Mouse (Mus musculus): ENCODE results near the gene Taar7a.

The Taar7a gene

DNA sequence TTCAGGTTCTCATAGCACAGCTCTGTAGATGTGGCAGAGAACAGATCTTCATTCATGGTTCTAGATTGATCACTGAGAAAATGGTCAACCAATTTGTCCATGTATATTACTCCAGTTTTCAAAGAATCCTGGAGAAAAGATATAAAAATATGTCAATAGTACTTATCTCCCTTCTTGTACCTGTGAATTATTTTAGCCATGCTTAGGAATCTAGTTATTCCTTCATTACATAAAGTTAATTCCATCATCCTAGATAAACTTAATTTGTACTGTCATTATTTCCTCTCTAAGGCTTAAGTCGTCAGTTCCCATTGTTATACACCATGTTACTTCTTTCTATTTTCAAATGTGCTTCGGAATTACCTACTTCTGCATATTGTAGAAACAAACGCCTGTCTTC lies at the start of gene Taar7a:
Gene Taar7a, minus strand, starts transcription at position 101 of the 400 bp plus-strand sequence.
- no peak for DNase-seq

DNA sequence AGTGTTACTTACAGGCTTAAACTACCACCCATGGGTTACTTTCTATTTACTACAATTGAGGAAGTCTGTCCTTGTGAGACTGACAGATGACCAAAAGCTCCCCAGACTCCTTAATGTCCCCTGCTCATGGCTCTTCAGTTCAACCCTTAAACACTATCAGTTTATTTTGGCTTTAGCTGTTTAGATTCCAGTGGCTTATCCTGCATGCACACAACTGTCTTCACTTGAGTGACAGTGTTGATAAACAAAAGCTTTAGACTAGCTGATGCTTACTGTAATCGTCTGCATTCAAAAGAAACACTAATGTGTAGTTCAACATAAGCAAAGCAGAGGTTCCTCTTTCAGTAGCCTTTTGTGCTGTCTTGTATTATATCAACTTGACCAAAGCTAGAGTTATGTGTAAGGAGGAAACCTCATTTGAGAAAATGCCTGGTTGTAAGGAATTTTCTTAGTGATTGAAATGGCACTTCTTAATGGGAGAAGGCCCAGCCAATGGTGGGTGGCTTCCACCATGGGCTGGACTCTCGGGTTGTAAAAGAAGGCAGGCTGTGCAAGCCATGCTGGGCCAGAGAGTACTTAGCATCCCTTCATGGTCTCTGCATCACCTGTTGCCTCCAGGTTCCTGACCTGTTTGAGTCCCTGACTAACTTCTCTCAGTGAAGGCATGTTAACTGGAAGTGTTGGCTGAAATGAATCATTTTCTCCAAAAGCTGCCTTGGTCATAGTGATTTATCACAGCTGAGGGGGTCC lies 47.0 kb upstream of the Taar7a start:
- no peak for DNase-seq

DNA sequence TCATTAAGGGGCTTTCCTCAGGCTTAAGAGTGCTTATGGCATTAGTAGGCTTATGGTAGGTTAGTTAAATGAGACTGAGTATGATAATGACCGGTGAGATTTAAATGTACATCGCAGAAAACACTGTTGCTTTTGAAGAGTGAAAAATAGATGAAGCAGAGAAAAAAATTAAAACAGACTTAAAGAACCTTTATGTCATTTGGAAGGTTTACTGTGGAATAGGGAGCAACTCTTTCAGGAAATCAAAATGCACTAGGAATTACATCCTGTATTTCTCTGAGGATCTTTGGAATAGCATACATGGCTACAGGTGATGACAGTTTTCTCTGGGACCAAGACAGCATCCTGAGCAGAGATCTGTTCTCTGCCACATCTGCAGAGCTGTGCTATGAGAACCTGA lies 44.0 kb upstream of the Taar7a start, which contains the start of gene Taar7e:
Gene Taar7e, plus strand, starts transcription at position 301 of the 400 bp plus-strand sequence.
- no peak for DNase-seq

DNA sequence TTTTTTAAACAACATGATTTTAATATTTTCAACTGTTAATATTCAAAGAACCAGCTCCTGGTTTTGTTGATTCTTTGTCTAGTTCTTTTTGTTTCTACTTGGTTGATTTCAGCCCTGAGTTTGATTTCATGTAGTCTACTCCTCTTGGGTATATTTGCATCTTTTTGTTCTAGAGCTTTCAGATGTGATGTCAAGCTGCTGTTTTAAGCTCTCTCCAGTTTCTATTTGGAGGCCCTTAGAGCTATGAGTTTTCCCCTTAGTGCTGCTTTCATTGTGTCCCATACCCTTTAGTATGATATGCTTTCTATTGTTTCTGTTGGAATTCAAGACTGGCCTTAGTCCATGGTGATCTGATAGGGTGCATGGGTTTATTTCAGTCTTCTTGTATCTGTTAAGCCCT lies 38.1 kb upstream of the Taar7a start:
- no peak for DNase-seq

DNA sequence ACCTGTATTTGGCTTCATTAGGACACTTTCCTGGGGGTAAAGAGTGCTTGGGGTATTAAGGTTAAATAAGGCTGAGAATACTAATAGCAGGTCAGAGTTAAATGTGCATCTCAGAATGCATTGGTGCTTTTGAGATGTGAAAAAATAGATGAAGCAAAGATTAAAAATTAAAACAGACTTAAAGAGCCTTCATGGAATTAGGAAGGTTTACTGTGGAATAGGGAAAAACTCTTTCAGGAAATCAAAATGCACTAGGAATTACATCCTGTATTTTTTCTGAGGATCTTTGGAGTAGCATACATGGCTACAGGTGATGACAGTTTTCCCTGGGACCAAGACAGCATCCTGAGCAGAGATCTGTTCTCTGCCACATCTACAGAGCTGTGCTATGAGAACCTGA lies 33.6 kb upstream of the Taar7a start, which contains the start of gene Taar7d:
Gene Taar7d, plus strand, starts transcription at position 301 of the 400 bp plus-strand sequence.
- no peak for DNase-seq

DNA sequence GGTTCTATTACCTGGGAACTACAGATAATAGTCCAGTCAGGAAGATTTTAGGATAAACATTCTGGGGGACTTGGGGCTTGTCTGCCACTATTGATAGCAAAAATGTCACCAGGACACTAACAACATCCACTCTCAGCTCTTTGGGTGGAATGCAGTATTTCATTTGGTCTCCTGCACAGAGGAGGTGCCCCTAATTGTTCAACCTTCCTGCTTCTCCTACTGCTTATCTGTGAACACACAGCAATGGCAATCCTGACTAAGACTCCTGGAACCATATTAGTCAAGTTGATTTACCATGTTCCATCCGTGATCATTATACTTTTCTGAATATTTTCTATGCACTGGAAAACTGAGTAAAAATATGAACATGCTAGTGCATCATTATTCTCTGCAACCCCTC lies 14.9 kb upstream of the Taar7a start:
- no peak for DNase-seq

DNA sequence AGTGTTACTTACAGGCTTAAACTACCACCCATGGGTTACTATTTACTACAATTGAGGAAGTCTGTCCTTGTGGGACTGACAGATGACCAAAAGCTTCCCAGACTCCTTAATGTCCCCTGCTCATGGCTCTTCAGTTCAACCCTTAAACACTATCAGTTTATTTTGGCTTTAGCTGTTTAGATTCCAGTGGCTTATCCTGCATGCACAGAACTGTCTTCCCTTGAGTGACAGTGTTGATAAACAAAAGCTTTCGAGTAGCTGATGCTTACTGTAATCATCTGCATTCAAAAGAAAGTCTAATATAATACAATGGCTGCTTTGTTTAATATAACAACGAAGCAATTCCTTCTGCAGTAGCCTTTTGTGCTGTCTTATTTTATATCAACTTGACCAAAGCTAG lies 13.8 kb upstream of the Taar7a start:
- no peak for DNase-seq

DNA sequence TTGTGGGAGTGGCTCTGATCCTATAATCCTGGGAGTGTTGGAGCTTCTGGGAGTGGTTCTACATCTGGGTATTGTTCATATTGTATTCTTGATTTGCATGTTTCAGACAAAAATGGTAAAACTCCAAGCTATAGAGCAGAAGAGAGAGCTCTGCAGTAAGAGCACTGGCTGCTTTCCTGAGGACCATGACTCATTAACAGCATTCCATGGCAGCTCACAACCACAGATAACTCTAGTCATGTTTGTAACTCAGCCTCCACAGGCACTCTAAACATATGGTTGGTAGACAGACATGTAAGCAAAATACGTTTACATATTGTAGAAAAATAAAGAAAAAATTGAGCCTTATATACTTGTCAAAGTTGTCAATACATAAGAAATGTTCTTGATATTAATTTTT lies 13.2 kb upstream of the Taar7a start:
- DNase-seq, result no peak

DNA sequence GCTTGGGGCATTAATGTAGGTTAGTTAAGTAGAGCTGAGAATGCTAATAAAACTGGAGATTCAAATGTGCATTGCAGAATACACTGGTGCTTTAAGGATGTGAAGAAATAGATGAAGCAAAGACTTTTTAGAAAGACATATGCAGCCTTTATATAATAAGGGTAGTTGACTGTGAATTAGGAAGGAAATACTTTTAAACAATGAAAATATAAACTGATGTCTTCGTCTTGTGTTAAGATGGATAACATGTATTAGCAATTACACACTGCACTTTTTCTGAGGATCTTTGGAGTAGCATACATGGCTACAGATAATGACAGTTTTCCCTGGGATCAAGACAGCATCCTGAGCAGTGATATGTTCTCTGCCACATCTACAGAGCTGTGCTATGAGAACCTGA lies 6.4 kb upstream of the Taar7a start, which contains the start of gene Taar7b:
Gene Taar7b, plus strand, starts transcription at position 301 of the 400 bp plus-strand sequence.
- no peak for DNase-seq

DNA sequence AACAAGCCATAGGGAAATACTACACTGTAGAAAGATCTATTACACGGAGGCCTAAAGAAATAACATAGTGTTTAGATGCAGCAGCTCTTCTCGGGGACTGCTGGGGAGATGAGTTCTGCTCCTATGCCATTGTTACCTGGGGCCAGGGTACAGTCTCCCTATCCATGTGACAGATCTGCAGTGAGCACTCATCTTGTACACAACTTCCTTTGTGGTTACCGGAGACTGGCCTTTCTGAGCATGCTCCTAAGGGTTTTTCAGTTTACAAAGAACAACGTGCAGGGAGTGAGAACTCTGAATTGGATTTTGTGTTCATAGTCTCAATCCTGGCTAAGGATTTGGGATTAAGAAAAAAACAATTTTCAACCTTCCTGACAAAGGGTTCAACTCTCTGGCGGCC lies 6.9 kb downstream of the Taar7a start:
- no peak for DNase-seq

DNA sequence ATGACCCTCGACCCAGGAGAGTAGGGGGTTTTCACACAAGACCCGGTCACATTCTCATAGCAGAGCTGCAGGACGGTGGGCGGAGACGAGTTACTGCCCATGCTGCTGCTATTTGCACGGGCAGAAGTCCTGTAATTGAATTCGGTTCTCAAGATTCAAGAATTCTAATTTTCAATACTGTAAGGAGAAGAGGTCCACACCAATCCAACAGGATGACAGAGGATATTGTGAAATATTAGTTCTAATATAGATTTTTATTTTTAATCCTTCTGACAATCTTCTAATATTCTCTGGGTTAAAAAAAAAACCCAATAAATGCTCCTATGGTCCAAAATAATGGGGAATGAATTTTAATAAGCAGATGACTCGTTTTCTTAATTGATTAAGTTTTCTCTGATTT lies 7.7 kb downstream of the Taar7a start, which contains the start of gene Taar6:
Gene Taar6, minus strand, starts transcription at position 101 of the 400 bp plus-strand sequence.
- no peak for DNase-seq

DNA sequence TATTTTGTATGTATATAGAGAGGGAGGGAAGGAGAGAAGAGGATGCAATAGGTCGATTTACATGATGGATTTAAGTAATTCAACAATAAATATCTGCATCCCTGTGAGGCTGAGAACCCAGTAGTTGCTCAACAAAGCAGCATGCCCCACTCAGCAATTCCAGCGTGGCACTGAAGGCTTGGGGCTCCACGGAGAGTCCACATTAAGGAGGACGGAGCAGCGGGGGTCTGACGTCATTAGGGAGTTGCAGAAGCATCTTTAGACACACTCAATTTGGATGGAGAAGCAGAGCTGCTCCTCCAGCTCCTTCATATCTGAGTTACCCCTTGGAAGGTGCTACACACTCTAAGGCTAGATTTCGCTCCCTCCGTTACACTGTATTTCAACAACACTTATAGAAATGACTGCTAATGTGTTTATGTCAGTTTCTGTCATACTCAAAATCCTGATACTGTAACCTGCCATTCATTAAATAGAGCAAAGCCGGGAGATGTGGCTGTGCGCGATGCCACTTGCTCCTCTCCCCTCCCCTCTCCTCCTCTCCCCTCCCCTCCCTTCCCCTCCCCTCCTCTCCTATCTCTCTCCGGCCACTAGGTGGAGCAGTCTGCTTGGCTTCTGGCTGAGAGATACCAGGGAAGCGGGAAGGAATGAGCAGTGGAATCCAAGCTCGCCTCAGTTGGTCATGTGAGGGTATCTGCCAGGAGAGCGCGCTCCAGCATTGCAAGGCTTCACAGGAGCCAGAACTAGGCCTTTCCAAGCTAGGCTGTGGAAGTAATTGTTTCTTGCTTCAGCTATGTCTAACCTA lies 14.2 kb downstream of the Taar7a start:
- peak; percentile 45 to 59 for DNase-seq

DNA sequence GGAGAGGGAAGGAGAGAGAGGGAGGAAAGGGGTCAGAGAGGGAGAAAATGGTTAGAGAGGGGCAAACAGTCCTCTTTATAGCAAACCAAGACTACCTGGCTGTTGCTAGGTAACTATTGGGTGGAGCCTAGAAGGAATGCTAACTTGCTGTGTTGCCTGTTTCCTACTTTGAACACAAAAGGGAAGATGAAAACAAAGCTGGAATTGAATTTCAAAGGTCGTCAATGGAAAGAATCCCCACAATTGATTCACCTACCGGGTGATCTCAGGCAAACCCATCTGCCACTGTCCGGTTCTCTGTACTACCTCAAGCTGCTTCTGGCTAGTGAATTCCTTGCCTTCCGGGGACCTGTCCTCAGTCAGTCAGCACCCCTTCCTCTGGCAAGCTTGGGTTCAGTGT lies 15.3 kb downstream of the Taar7a start:
- DNase-seq, result no peak

DNA sequence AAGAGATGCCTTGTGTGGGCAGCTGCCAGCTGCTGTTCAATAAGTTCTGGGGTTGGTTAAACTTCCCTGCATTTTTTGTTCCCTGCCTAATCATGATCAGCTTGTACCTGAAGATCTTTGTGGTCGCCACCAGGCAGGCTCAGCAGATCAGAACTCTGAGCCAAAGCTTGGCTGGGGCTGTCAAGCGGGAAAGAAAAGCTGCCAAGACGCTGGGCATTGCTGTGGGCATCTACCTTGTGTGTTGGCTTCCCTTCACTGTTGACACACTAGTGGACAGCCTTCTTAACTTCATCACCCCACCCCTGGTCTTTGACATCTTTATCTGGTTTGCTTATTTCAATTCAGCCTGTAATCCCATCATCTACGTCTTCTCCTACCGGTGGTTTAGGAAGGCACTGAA lies 22.0 kb downstream of the Taar7a start:
- no peak for DNase-seq

DNA sequence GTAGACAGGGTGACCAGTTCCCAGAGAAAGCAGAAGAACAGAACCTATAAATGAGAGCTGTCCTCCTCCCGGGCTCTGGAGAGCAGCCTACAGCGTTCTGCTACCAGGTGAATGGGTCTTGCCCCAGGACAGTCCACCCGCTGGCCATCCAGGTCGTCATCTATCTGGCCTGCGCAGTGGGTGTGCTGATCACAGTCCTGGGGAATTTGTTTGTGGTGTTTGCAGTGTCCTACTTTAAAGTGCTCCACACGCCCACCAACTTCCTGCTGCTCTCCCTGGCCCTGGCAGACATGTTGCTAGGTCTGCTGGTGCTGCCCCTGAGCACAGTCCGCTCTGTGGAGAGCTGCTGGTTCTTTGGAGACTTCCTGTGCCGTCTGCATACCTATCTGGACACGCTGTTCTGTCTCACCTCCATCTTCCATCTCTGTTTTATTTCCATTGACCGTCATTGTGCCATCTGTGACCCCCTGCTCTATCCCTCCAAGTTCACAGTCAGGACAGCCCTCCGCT lies 22.6 kb downstream of the Taar7a start, which contains the start of gene Taar5:
Gene Taar5, plus strand, starts transcription at position 51 of the 510 bp plus-strand sequence.
- DNase-seq, result no peak

DNA sequence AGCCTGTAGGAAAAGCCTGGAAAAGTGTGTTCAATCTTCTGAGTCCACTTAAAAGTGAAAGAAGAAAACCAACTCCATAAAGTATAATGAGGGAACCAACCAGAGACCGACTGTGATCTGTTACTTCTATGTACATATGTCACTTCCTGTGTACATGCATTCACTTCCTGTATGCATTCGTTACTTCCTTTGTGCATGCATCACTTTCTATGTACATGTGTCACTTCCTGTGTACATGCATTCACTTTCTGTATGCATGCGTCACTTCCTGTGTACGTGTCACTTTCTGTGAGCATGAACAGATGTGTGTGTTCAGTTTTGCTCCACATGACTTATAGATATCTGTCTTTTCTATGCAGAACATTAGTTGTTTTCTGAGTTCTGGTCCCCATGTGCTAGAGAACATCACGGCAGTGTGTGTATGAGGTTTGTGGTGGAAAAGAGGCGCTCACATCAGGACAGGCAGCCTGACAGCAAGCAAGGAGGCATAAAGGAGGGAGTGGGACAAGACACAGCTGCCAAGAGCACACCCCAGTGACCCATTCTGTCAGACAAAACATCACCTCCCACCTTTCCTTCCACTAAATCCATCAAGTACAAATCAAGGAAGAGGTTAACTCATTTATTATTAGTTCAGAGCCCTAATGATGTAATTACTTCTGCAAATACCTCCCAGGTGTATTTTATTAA lies 28.2 kb downstream of the Taar7a start:
- DNase-seq, result no peak

DNA sequence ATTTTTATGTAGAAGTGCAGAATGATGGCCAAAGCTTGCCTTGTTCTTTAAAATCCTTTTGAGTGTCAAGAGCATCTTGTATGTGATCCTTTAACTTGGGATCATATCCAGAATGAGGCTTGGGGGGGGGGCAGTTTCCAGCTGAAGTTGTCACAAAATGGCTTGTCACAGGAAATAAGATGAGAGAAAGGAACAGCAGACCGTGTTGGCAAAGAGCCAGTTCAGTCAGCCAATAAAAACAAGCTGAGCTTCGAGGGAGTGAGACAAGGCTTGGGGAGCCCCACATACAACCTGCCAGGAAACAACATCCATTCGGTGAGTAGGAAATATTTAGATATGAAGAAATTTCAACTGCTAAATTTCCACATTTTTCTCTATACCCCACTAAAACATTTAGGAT lies 29.8 kb downstream of the Taar7a start:
- DNase-seq, result no peak

DNA sequence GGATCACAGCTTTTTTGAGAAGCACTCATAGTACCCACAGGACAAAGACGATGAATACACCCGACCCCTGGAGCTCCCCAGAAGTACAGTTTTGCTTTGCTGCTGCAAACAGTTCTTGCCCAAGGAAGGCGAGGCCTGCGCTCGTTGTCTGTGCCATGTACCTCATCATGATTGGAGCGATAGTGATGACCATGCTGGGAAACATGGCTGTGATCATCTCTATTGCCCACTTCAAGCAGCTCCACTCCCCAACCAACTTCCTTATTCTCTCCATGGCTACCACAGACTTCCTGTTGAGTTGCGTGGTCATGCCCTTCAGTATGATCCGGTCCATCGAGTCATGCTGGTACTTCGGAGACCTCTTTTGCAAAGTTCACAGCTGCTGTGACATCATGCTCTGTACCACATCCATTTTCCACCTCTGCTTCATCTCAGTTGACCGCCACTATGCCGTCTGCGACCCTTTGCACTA lies 32.8 kb downstream of the Taar7a start, which contains the start of gene Taar4:
Gene Taar4, plus strand, starts transcription at position 51 of the 472 bp plus-strand sequence.
- no peak for DNase-seq

DNA sequence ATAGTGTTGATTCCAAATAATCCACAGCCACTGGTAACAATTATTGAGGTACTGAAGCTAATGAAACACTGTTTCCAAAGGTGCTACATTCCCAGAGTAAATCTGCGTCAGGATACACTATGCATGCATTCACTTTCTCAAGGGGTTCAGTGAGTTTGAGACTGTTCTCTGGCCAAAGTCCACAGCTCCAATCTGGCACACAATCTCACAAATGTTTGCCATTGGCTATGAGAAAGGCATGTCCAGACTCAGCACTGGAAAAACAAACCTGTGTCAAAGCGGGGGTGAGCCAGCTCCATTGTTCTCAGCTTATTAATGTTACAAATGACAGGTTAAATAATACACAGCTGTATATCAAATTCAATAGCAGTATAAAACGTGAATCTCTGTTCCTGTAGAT lies 34.2 kb downstream of the Taar7a start:
- no peak for DNase-seq

DNA sequence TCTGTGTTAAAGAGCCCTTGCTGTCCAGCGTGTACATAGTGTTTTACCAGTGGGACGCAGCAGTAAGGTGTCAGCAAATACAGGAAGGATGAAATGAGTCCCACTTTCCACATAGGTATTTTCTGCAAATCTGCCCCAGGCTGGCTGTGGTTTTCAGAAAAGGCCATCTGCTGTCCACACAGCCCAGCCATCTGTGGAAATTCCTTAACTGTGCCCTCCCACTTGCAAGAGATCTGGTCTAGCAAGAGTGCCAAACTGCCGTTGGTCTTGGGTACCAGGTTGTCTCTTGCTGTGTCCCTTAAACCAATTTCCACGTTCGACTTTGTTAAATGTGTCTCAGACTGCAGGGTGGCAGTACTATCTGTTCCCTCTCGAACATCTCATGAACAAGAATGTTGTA lies 41.6 kb downstream of the Taar7a start:
- DNase-seq, result peak; percentile 50

DNA sequence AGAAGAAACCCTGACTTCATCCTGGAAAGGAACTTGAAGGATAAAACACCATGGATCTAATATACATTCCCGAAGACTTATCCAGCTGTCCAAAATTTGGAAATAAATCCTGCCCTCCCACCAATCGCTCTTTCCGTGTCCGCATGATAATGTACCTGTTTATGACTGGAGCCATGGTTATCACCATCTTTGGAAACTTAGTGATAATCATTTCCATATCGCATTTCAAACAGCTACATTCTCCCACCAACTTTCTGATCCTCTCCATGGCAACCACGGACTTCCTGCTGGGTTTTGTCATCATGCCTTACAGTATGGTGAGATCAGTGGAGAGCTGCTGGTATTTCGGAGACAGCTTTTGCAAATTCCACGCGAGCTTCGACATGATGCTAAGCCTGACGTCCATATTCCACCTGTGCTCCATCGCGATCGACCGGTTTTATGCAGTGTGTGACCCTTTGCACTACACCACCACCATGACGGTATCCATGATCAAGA lies 43.7 kb downstream of the Taar7a start, which contains the start of gene Taar3:
Gene Taar3, plus strand, starts transcription at position 51 of the 498 bp plus-strand sequence.
- no peak for DNase-seq

DNA sequence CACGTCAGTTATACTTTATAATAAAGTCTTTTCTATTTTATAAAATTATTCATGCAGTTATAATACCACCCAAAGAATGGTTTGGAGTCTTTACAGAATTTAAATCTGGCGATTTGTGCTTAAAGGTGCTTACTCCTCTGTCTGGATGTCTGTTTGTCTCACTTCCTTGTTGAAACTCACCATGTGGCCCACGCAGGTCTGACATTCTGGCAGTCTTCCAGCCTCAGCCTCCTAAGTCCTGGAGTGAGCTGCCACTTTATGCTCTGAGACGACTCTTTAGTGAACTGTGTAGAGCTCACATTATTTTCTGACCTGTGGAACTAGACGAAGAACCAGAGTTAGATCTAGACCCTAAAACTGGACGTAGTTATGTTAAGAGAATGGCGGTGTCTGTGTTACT lies 45.3 kb downstream of the Taar7a start:
- no peak for DNase-seq

All from cerebellum, adult 18-20 months (tissue).